Mouse (Mus musculus): ENCODE measurements at regions not wholly inside any gene's neighbourhood (a gene's known extent, or its start where the extent isn't known, plus 50 kb on each side); places are given as distances from the start of the nearest gene placed in this dataset.

DNA sequence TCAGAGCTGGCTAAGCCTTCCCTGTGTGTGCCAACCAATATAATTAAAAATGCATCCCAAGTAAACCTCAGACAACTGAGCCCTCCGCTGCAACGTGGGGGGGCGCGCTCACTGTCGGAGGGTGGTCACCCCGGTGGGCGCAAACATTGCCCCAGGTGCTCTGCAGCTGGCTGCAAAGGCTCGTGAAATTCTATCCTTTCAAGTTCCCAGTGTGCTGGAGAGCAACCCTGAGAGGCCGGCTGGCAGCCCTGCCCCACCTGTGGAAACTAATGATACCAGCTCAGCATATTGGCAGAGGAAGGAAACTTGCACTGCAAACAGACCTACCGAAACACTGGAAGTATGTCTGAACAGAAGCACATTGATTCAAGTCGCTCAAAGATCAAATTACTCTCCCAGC lies 249.4 kb upstream of the Rgma start:
- H3K4me3 ChIP-seq (ENCODE audit: insufficient read depth, low read depth, low read length) = no peak overlapping the region
- TF ChIP-seq CTCF (IDR thresholded peaks at IDR 0.05; ENCODE audit: low read depth, low read length) (no peak), POLR2A (IDR thresholded peaks at IDR 0.05; ENCODE audit: extremely low read depth, insufficient read depth, low read length) (no peak)
- H3K27ac ChIP-seq (replicated peaks; ENCODE audit: insufficient read depth, low read depth, low read length) = no peak overlapping the region
- H3K27me3 ChIP-seq (ENCODE audit: control insufficient read depth, insufficient read depth, low read length) = no peaks in the 10 kb centered on the region
- H3K9ac ChIP-seq (ENCODE audit: low read depth, low read length) = no peak overlapping the region
- H3K79me2 ChIP-seq (ENCODE audit: control insufficient read depth, insufficient read depth, low read length) = no peaks in the 10 kb centered on the region
- no peaks in the 10 kb centered on the region for H3K4me1 ChIP-seq (ENCODE audit: control insufficient read depth, insufficient read depth, low read length)
- 10% methylated on average over 11 of the region's 11 CpGs for WGBS
- H3K36me3 ChIP-seq (ENCODE audit: control insufficient read depth, insufficient read depth, low read length) = no peaks in the 10 kb centered on the region
- no peak for DNase-seq (ENCODE audit: extremely low read depth, low read depth, low spot score)

DNA sequence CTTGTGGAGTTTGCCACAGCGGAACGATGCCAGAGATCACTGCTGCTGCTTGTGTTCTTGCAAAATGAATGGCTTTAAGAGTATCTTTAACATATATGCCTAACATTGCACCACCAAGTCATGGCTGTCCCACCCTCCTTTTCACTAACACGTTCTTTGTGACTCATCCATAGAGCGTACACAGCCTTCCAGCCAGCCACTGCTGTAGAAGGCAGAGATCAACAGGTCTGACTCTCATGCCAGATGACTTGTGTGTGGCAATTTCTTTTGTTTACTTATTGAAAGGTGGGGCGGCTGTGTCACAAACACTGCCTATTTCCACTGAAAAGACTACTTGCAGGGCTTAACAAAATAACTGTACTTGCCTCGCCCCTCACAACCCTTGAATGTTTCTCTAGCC lies 239.5 kb upstream of the Rgma start:
- TF ChIP-seq POLR2A (IDR thresholded peaks at IDR 0.05; ENCODE audit: extremely low read depth, insufficient read depth, low read length) (no peak), CTCF (IDR thresholded peaks at IDR 0.05; ENCODE audit: low read depth, low read length) (no peak)
- no peaks in the 10 kb centered on the region for H3K36me3 ChIP-seq (ENCODE audit: control insufficient read depth, insufficient read depth, low read length)
- H3K9ac ChIP-seq (ENCODE audit: low read depth, low read length) = no peak overlapping the region
- no peaks in the 10 kb centered on the region for H3K79me2 ChIP-seq (ENCODE audit: control insufficient read depth, insufficient read depth, low read length)
- H3K27me3 ChIP-seq (ENCODE audit: control insufficient read depth, insufficient read depth, low read length) = peaks cover 3% of the 10 kb centered on the region; the same call in 1 of the 2 replicates
- WGBS = 46% methylated on average over 6 of the region's 6 CpGs
- no peak overlapping the region for H3K27ac ChIP-seq (replicated peaks; ENCODE audit: insufficient read depth, low read depth, low read length)
- H3K4me3 ChIP-seq (ENCODE audit: insufficient read depth, low read depth, low read length) = no peak overlapping the region
- H3K4me1 ChIP-seq (ENCODE audit: control insufficient read depth, insufficient read depth, low read length) = no peaks in the 10 kb centered on the region
- DNase-seq (ENCODE audit: extremely low read depth, low read depth, low spot score) = peak; percentile 67

DNA sequence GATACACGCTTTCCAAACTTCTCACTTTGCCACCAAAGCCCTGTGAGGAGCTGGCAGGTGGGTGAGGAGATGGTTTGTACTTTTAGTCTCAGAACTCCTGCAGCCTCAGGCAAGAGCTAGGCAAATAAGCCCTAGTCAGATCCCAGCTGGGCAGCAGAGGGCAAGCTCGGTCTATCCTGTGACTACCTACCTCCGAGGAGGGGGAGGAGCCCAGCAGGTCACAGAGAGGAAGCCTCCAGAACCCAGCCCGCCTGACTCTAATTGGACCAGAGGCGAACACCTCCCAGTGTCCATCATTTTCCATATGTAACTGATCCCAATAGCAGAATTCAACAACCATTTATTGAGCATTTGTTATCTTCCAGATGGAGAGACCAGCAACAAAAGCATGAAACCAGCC lies 237.0 kb upstream of the Rgma start:
- H3K9ac ChIP-seq (ENCODE audit: low read depth, low read length) = no peak overlapping the region
- H3K36me3 ChIP-seq (ENCODE audit: control insufficient read depth, insufficient read depth, low read length) = no peaks in the 10 kb centered on the region
- DNase-seq (ENCODE audit: extremely low read depth, low read depth, low spot score) = no peak
- no peaks in the 10 kb centered on the region for H3K4me1 ChIP-seq (ENCODE audit: control insufficient read depth, insufficient read depth, low read length)
- peaks cover 3% of the 10 kb centered on the region; the same call in 1 of the 2 replicates for H3K27me3 ChIP-seq (ENCODE audit: control insufficient read depth, insufficient read depth, low read length)
- H3K79me2 ChIP-seq (ENCODE audit: control insufficient read depth, insufficient read depth, low read length) = no peaks in the 10 kb centered on the region
- H3K27ac ChIP-seq (replicated peaks; ENCODE audit: insufficient read depth, low read depth, low read length) = no peak overlapping the region
- 23% methylated on average over 5 of the region's 5 CpGs for WGBS
- TF ChIP-seq CTCF (IDR thresholded peaks at IDR 0.05; ENCODE audit: low read depth, low read length) (no peak), POLR2A (IDR thresholded peaks at IDR 0.05; ENCODE audit: extremely low read depth, insufficient read depth, low read length) (no peak)
- no peak overlapping the region for H3K4me3 ChIP-seq (ENCODE audit: insufficient read depth, low read depth, low read length)

DNA sequence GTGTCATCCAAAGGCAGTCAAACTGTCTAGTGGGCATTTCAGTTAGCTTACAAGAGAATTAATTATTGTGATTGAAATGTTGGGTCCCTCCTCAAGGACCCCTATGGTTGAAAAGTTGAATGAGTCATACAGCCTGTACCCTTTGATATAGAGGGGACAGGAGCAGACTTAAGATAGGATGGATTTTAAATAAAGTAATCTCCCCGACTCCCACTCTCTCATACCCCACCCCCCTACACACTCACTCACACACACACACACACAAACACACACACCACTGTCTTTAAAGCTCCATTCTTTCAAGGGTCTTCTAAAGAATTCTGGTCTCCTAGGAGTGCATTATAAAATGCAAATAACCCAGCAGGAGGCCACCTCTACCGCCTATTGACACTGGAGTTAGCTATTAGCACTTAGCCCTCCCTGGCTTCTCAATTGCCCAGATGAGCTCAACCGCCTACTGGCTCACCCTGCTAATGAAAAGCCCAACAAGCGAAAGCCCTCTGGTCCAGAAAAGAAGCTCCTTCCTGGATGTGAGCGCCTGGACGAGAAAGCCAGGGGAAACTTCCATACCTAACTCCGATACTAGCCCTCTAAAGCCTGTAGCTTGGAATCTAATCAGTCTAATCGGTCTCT lies 236.3 kb upstream of the Rgma start:
- Histone ChIP-seq H3K9ac (ENCODE audit: low read depth, low read length) (no peak overlapping the region), H3K79me2 (ENCODE audit: control insufficient read depth, insufficient read depth, low read length) (no peaks in the 10 kb centered on the region), H3K4me3 (ENCODE audit: insufficient read depth, low read depth, low read length) (no peak overlapping the region), H3K4me1 (ENCODE audit: control insufficient read depth, insufficient read depth, low read length) (no peaks in the 10 kb centered on the region), H3K36me3 (ENCODE audit: control insufficient read depth, insufficient read depth, low read length) (no peaks in the 10 kb centered on the region), H3K27ac (replicated peaks; ENCODE audit: insufficient read depth, low read depth, low read length) (no peak overlapping the region), H3K27me3 (ENCODE audit: control insufficient read depth, insufficient read depth, low read length) (peaks cover 3% of the 10 kb centered on the region; the same call in 1 of the 2 replicates)
- WGBS = 13% methylated on average over 8 of the region's 8 CpGs
- DNase-seq (ENCODE audit: extremely low read depth, low read depth, low spot score) = no peak
- TF ChIP-seq CTCF (IDR thresholded peaks at IDR 0.05; ENCODE audit: low read depth, low read length) (no peak), POLR2A (IDR thresholded peaks at IDR 0.05; ENCODE audit: extremely low read depth, insufficient read depth, low read length) (no peak)

DNA sequence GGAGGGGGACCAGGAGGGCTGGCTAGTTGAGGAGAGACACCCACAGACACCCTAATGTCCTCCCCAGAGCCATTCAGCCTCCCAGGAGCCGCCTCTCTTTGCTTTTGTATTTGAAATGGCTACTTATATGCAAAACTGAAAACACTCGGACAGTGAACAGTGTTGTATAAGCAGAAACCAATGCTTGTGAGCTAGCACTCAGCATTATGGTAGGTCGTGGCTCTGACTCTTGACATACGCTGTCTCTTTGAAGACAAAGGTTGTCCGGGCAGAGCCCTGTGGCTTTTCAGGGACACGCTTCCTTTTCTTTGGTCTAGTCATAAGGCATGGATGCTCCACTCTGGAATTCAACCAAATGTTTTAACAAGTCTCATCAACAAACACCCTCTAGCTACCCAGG lies 235.4 kb upstream of the Rgma start:
- TF ChIP-seq CTCF (IDR thresholded peaks at IDR 0.05; ENCODE audit: low read depth, low read length) = no peak
- TF ChIP-seq POLR2A (IDR thresholded peaks at IDR 0.05; ENCODE audit: extremely low read depth, insufficient read depth, low read length) = no peak
- Histone ChIP-seq H3K36me3 (ENCODE audit: control insufficient read depth, insufficient read depth, low read length) (no peaks in the 10 kb centered on the region), H3K9ac (ENCODE audit: low read depth, low read length) (no peak overlapping the region), H3K4me1 (ENCODE audit: control insufficient read depth, insufficient read depth, low read length) (no peaks in the 10 kb centered on the region), H3K4me3 (ENCODE audit: insufficient read depth, low read depth, low read length) (no peak overlapping the region), H3K27ac (replicated peaks; ENCODE audit: insufficient read depth, low read depth, low read length) (no peak overlapping the region), H3K27me3 (ENCODE audit: control insufficient read depth, insufficient read depth, low read length) (peaks cover 3% of the 10 kb centered on the region; the same call in 1 of the 2 replicates), H3K79me2 (ENCODE audit: control insufficient read depth, insufficient read depth, low read length) (no peaks in the 10 kb centered on the region)
- 30% methylated on average over 6 of the region's 6 CpGs for WGBS
- no peak for DNase-seq (ENCODE audit: extremely low read depth, low read depth, low spot score)

DNA sequence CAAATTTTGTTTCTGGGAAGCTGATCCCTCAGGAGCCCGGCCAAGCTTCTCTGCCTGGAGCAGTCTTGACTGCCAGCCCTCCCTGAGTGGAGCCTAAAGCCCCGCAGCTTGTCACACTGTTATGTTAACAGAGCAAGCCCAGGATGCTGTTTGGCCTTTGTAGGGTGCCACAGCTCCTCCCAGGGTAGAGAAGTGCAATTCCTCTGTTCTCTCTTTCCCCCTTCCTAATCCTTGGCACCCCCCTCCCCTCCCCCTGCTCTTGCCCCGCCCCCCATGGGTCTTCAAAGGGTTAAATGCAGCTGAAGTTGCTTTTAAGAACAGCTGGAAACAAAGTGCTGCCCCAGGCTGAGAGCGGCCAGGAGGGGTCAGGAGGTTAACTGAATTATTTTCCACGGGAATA lies 234.1 kb upstream of the Rgma start:
- no peak for DNase-seq (ENCODE audit: extremely low read depth, low read depth, low spot score)
- H3K79me2 ChIP-seq (ENCODE audit: control insufficient read depth, insufficient read depth, low read length) = no peaks in the 10 kb centered on the region
- no peak overlapping the region for H3K9ac ChIP-seq (ENCODE audit: low read depth, low read length)
- H3K27ac ChIP-seq (replicated peaks; ENCODE audit: insufficient read depth, low read depth, low read length) = no peak overlapping the region
- 11% methylated on average over 5 of the region's 5 CpGs for WGBS
- peaks cover 3% of the 10 kb centered on the region; the same call in 1 of the 2 replicates for H3K27me3 ChIP-seq (ENCODE audit: control insufficient read depth, insufficient read depth, low read length)
- TF ChIP-seq POLR2A (IDR thresholded peaks at IDR 0.05; ENCODE audit: extremely low read depth, insufficient read depth, low read length) (no peak), CTCF (IDR thresholded peaks at IDR 0.05; ENCODE audit: low read depth, low read length) (no peak)
- no peaks in the 10 kb centered on the region for H3K4me1 ChIP-seq (ENCODE audit: control insufficient read depth, insufficient read depth, low read length)
- no peaks in the 10 kb centered on the region for H3K36me3 ChIP-seq (ENCODE audit: control insufficient read depth, insufficient read depth, low read length)
- no peak overlapping the region for H3K4me3 ChIP-seq (ENCODE audit: insufficient read depth, low read depth, low read length)
